Mouse (Mus musculus) common myeloid progenitor, adult 5-6 weeks (primary cell): ENCODE results near the gene 4921536K21Rik. TPM values are rescaled to one million over a fixed set of nuclear protein-coding genes. Genes with fewer than 3 reads are reported as not detected.

Experiments
- ATAC-seq: replicated peaks from 2 replicates; pipeline ENCODE4 v1.8.0; 2016; ENCODE audit warnings: low read depth, mild to moderate bottlenecking, moderate TSS enrichment, inconsistent platforms; ENCODE audit not compliant: poor library complexity, severe bottlenecking
- total RNA-seq: library from RNA; stranded (forward); fragments of 200-1000, 187-1606 nt; gene quantifications from 2 replicates; pipeline ENCODE4 v1.2.3, GENCODE M21; 2017

4921536K21Rik gene
- not detected in 2 replicates for total RNA-seq

GRCm38 (mm10) chr11:3894406-3895281 lies at the start of gene 4921536K21Rik, which contains the start of gene Dusp18:
4921536K21Rik (minus strand) TSS chr11:3895098.
Dusp18 (plus strand) TSS chr11:3895240.
- peak; percentile 98 for ATAC-seq

GRCm38 (mm10) chr11:3941371-3941770 lies 46.5 kb upstream of the 4921536K21Rik start:
- ATAC-seq: no peak

GRCm38 (mm10) chr11:3937321-3937874 lies 42.5 kb upstream of the 4921536K21Rik start:
- ATAC-seq: no peak

- no peak for ATAC-seq
Observed at GRCm38 (mm10) chr11:3936318-3936717, 41.4 kb upstream of the 4921536K21Rik start.

GRCm38 (mm10) chr11:3935135-3935534 lies 40.2 kb upstream of the 4921536K21Rik start:
- no peak for ATAC-seq

GRCm38 (mm10) chr11:3933756-3934285 lies 38.9 kb upstream of the 4921536K21Rik start:
- ATAC-seq: no peak

GRCm38 (mm10) chr11:3931511-3932211 lies 36.8 kb upstream of the 4921536K21Rik start, which contains the start of gene Tcn2:
Tcn2 (minus strand) TSS chr11:3932159.
- ATAC-seq: peak; percentile 87

- no peak for ATAC-seq
Observed at GRCm38 (mm10) chr11:3930931-3931330, 36.0 kb upstream of the 4921536K21Rik start.

- ATAC-seq: peak; percentile 64
Observed at GRCm38 (mm10) chr11:3930019-3930418, 35.1 kb upstream of the 4921536K21Rik start.

- no peak for ATAC-seq
Observed at GRCm38 (mm10) chr11:3925916-3926315, 31.0 kb upstream of the 4921536K21Rik start.

GRCm38 (mm10) chr11:3922731-3923130 lies 27.8 kb upstream of the 4921536K21Rik start:
- no peak for ATAC-seq

- ATAC-seq: no peak
Observed at GRCm38 (mm10) chr11:3922115-3922514, 27.2 kb upstream of the 4921536K21Rik start.

- ATAC-seq: peak; percentile 93
Observed at GRCm38 (mm10) chr11:3921281-3921850, 26.5 kb upstream of the 4921536K21Rik start.

GRCm38 (mm10) chr11:3920476-3920875 lies 25.6 kb upstream of the 4921536K21Rik start:
- no peak for ATAC-seq

- ATAC-seq: no peak
Observed at GRCm38 (mm10) chr11:3918738-3919137, 23.8 kb upstream of the 4921536K21Rik start.

GRCm38 (mm10) chr11:3914109-3914840 lies 19.4 kb upstream of the 4921536K21Rik start, which contains the start of gene Slc35e4:
Slc35e4 (minus strand) TSS chr11:3914664.
- peak; percentile 71 for ATAC-seq

GRCm38 (mm10) chr11:3913316-3914108 lies 18.6 kb upstream of the 4921536K21Rik start:
- ATAC-seq: peak; percentile 76

GRCm38 (mm10) chr11:3912875-3913271 lies 18.0 kb upstream of the 4921536K21Rik start:
- ATAC-seq: no peak
